Mouse (Mus musculus): ENCODE measurements around the gene Wrap73. TPM values are rescaled to one million over a fixed set of nuclear protein-coding genes. Genes with fewer than 3 reads are reported as not detected.
A peak's percentile ranks its signal among the peaks of the same experiment; 100 is the strongest.

Wrap73 gene
- total RNA-seq, 2 experiments from 2014 or later: 32.4 to 33.3 TPM

DNA sequence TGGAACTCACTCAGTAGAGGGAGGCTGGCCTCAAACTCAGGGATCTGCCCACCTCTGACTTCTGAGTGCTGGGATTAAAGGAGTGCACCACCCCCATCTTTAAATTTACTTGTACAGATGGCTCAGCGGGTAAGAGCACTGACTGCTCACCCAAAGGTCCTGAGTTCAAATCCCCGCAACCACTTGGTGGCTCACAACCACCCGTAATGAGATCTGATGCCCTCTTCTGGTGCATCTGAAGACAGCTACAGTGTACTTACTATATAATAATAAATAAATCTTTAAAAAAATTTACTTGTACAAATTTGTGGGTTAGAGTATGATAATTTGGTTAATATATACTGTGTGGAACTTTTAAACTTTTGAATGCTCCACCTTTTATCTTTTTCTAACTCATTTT is 2.5 kb downstream of the Wrap73 start:
- Histone ChIP-seq H3K4me3 (no peak overlapping the region), H3K27ac (no peak overlapping the region)
- DNase-seq (ENCODE audit: low spot score in 2 of 2): no peak
- peak; percentile 53 for TF ChIP-seq CTCF (conservative IDR thresholded peaks at IDR 0.05)

DNA sequence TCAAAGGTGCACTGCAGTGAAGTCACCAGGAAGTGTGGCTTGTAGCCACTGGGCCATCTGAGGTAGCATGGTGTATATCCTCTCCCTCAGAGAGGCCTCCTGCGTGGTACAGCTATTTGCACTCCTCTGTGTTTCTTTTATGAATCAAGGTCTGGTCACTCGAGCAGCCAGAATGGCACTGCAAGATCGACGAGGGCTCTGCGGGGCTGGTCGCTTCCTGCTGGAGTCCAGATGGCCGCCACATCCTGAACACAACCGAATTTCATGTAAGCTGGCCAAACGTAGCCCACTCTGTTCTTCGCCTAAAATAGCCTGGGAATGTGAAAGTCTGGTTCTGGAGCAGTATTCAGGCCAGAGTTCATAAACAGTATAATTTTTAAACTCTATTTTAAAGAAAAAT is 4.2 kb downstream of the Wrap73 start:
- peak overlapping the region; percentile 51; the same call in 1 of the 2 replicates for H3K27ac ChIP-seq
- no peak for DNase-seq (ENCODE audit: low spot score in 2 of 2)

GRCm38 (mm10) chr4:154154104-154154503 is 11.9 kb downstream of the Wrap73 start:
- TF ChIP-seq CTCF (conservative IDR thresholded peaks at IDR 0.05): no peak
- no peak overlapping the region for H3K4me3 ChIP-seq
- no peak overlapping the region for H3K27ac ChIP-seq
- no peak for DNase-seq (ENCODE audit: low spot score in 2 of 2)

More for the DNA sequence above, 4.2 kb downstream of the Wrap73 start:
- TF ChIP-seq CTCF (conservative IDR thresholded peaks at IDR 0.05): no peak
- H3K4me3 ChIP-seq: no peak overlapping the region

GRCm38 (mm10) chr4:154156050-154156449 is 13.9 kb downstream of the Wrap73 start:
- no peak for DNase-seq (ENCODE audit: low spot score in 2 of 2)
- no peak overlapping the region; the same call in 1 of the 2 replicates for H3K27ac ChIP-seq
- no peak for TF ChIP-seq CTCF (conservative IDR thresholded peaks at IDR 0.05)

GRCm38 (mm10) chr4:154157970-154158662 is 15.9 kb downstream of the Wrap73 start:
- no peak for TF ChIP-seq CTCF (conservative IDR thresholded peaks at IDR 0.05)
- Histone ChIP-seq H3K4me3 (no peak overlapping the region), H3K27ac (peak overlapping the region; percentile 56; the same call in 1 of the 2 replicates)
- no peak for DNase-seq (ENCODE audit: low spot score in 2 of 2)

More at GRCm38 (mm10) chr4:154156050-154156449, 13.9 kb downstream of the Wrap73 start:
- H3K4me3 ChIP-seq: no peak overlapping the region

- TF ChIP-seq CTCF (conservative IDR thresholded peaks at IDR 0.05): peak; percentile 100
- peak; percentile 72 to 89 for DNase-seq (ENCODE audit: low spot score in 2 of 2)
- Histone ChIP-seq H3K4me3 (peak overlapping the region; percentile 85), H3K27ac (peak overlapping the region; percentile 93; the same call in 1 of the 2 replicates)
Measured at GRCm38 (mm10) chr4:154159002-154159401, 16.8 kb downstream of the Wrap73 start.

DNA sequence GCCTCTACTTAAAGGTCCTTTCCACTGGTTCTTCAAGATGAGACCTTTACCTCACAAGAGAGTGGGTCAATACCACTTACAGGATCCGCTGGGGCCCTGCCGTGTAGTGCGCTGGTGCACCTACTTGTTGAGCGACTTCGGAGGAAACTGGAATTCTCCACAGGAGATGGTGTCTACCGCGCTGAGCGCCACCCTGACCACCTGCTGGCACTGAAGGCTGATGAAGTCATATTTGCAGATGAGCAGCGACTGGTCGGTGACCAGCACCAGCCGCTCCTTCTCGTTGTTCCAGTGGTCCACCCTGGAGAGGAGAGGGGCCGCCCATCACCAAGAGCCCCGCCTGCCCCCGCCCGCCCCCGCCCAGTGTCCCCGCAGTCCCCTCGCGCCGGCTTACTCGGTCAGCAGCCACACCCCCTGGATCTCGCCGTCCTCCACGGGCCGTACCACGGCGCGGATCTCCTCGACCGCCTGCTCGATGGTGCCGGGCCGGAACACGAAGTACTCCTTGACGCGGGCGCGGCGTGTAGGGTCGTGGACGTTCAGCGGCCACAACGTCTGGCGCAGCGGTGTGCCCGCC is 17.9 kb downstream of the Wrap73 start:
- DNase-seq (ENCODE audit: low spot score in 2 of 2): peak in 1 of 2 experiments; percentile 23
- Histone ChIP-seq H3K4me3 (peak overlapping the region; percentile 85), H3K27ac (peak overlapping the region; percentile 93)
- no peak for TF ChIP-seq CTCF (conservative IDR thresholded peaks at IDR 0.05)

DNA sequence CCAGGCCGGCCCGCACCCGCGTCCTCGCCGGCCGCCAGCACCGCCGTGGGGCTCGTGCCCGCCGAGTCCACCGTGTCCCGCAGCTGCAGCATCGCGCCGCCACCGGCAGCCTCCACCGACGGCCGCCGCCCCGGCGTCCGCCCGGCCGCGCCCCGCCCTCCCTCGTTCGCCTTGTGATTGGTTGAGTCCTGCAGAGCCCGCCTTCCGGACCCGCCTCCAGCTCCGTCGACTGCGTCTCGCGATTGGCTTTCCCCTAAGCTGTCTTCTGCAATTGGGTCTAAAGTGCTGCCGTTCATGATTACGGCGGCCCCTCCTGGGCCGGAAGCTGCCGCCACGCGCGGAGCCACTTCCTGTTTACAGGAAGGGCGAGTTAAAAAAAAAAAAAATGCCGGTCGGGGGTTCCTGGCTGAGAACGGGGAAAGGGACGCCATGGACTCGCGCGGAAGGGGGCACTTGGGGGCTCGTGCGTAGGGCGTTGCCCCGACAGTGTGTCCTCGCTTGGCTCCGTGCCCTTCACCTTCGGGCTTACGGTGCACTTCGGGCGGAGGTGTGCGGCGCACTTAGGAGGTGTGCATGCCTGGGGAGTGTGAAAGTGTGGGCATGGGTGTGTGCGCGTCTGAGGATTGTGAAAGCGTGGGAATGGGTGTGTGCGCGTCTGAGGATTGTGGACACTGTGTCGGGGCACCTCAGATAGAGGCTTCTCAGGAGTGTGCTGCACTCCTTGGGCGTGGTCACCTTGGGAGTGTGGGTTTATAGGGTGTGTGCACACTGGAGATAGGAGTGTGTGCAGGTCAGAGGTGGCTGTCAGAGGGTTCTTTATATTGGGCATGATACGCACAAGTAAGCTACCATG is 18.6 kb downstream of the Wrap73 start, which contains the start of gene Tprgl:
TSS of gene Tprgl (minus strand) at position 129 of the 853 bp plus-strand sequence.
- Histone ChIP-seq H3K4me3 (peak within 1 kb of the TSS; percentile 85), H3K27ac (peak within 1 kb of the TSS; percentile 96)
- no peak for TF ChIP-seq CTCF (conservative IDR thresholded peaks at IDR 0.05)
- DNase-seq (ENCODE audit: low spot score in 2 of 2): peak; percentile 97

DNA sequence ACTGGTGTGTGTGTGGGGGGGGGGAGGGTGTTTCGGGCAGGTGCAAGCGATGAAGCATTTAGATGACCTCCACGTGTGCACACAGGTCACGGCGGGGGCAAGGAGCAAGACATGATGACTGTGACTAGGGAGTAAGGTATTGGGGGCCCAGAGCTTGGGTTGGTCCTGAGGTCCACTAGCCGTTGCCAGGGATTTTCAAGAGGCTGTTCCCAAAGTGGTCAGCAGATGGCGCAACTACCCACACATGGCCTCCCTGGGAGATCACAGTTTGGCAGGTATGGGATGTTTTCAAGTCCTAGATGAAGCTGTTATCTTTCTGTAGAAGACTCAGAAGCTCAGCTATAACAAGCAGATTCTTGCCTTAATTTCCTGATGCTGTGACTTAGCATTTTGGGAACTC is 21.1 kb downstream of the Wrap73 start:
- peak; percentile 87 for TF ChIP-seq CTCF (conservative IDR thresholded peaks at IDR 0.05)
- DNase-seq (ENCODE audit: low spot score in 2 of 2): peak; percentile 46 to 78
- H3K27ac ChIP-seq: no peak overlapping the region
- no peak overlapping the region for H3K4me3 ChIP-seq

DNA sequence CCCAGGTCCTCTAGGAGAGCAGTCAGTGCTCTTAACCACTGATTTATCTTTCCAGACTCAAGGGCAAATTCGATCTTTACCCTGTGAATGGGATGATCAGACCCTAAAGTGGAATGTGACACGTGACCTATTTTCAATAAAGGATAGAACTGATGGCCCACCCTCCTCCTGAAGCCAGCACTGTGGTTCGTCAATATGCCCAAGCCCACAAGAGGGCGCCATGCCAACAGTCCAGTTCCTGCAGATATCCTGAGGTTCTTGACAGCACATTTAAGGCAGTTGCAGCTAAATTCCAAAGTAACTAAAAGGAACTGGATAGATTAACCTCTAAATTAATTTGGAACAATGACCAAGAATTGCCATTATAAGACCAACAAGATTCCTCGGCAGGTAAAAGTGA is 24.9 kb downstream of the Wrap73 start:
- peak; percentile 84 for TF ChIP-seq CTCF (conservative IDR thresholded peaks at IDR 0.05)
- Histone ChIP-seq H3K4me3 (no peak overlapping the region), H3K27ac (no peak overlapping the region)
- peak; percentile 23 to 55 for DNase-seq (ENCODE audit: low spot score in 2 of 2)

- no peak for DNase-seq (ENCODE audit: low spot score in 2 of 2)
Measured at GRCm38 (mm10) chr4:154170021-154170420, 27.8 kb downstream of the Wrap73 start.

GRCm38 (mm10) chr4:154170506-154171150 is 28.5 kb downstream of the Wrap73 start, which contains the start of gene Megf6:
Gene Megf6, plus strand, starts transcription at chr4:154170730.
- H3K4me3 ChIP-seq: peak within 1 kb of the TSS; percentile 53
- DNase-seq (ENCODE audit: low spot score in 2 of 2): no peak
- TF ChIP-seq CTCF (conservative IDR thresholded peaks at IDR 0.05): no peak
- no peak within 1 kb of the TSS for H3K27ac ChIP-seq

More at GRCm38 (mm10) chr4:154170021-154170420, 27.8 kb downstream of the Wrap73 start:
- peak overlapping the region; percentile 53 for H3K4me3 ChIP-seq
- H3K27ac ChIP-seq: no peak overlapping the region
- no peak for TF ChIP-seq CTCF (conservative IDR thresholded peaks at IDR 0.05)

Data from layer of hippocampus, adult 2 months (tissue).